Mouse (Mus musculus) urinary bladder, adult 2 months (tissue): ENCODE results near the gene Lrpprc. TPM values are rescaled to one million over a fixed set of nuclear protein-coding genes. Genes with fewer than 3 reads are reported as not detected.

Experiments
- DNase-seq: peaks from one replicate; pipeline ENCODE4 v3.0.0; 2022; ENCODE audit warnings: low spot score
- polyA plus RNA-seq: library from polyadenylated mRNA; depleted of rRNA; stranded (reverse); fragments of >200 nt; gene quantifications from 2 replicates; pipeline ENCODE4 v1.2.3, GENCODE M21; 2012

Lrpprc gene
- polyA plus RNA-seq, 1 experiment, result 24.7 TPM

GRCm38 (mm10) chr17:84758971-84759370 lies 31.6 kb downstream of the Lrpprc start:
- no peak for DNase-seq

- no peak for DNase-seq
Observed at GRCm38 (mm10) chr17:84758374-84758773, 32.2 kb downstream of the Lrpprc start.

GRCm38 (mm10) chr17:84756090-84756489 lies 34.5 kb downstream of the Lrpprc start:
- no peak for DNase-seq

- no peak for DNase-seq
Observed at GRCm38 (mm10) chr17:84753489-84753888, 37.1 kb downstream of the Lrpprc start.

- DNase-seq, result no peak
Observed at GRCm38 (mm10) chr17:84752286-84752685, 38.3 kb downstream of the Lrpprc start.

GRCm38 (mm10) chr17:84751630-84752191 lies 38.9 kb downstream of the Lrpprc start:
- DNase-seq, result no peak

GRCm38 (mm10) chr17:84750130-84750529 lies 40.5 kb downstream of the Lrpprc start:
- DNase-seq, result no peak

GRCm38 (mm10) chr17:84749297-84749696 lies 41.3 kb downstream of the Lrpprc start:
- DNase-seq, result no peak

- DNase-seq, result no peak
Observed at GRCm38 (mm10) chr17:84748152-84748682, 42.4 kb downstream of the Lrpprc start.

- DNase-seq, result no peak
Observed at GRCm38 (mm10) chr17:84747212-84747611, 43.4 kb downstream of the Lrpprc start.

- DNase-seq, result no peak
Observed at GRCm38 (mm10) chr17:84745001-84745400, 45.6 kb downstream of the Lrpprc start.

- no peak for DNase-seq
Observed at GRCm38 (mm10) chr17:84744256-84744655, 46.3 kb downstream of the Lrpprc start.

- DNase-seq, result no peak
Observed at GRCm38 (mm10) chr17:84738073-84738797, 52.4 kb downstream of the Lrpprc start.

GRCm38 (mm10) chr17:84736719-84737118 lies 53.9 kb downstream of the Lrpprc start:
- no peak for DNase-seq

- DNase-seq, result no peak
Observed at GRCm38 (mm10) chr17:84732612-84733011, 58.0 kb downstream of the Lrpprc start.

GRCm38 (mm10) chr17:84731361-84731760 lies 59.2 kb downstream of the Lrpprc start:
- no peak for DNase-seq

- no peak for DNase-seq
Observed at GRCm38 (mm10) chr17:84729140-84729539, 61.4 kb downstream of the Lrpprc start.

GRCm38 (mm10) chr17:84728201-84728911 lies 62.2 kb downstream of the Lrpprc start:
- DNase-seq, result no peak

GRCm38 (mm10) chr17:84725163-84725562 lies 65.4 kb downstream of the Lrpprc start:
- DNase-seq, result no peak

GRCm38 (mm10) chr17:84724028-84724427 lies 66.6 kb downstream of the Lrpprc start:
- DNase-seq, result no peak

- DNase-seq, result no peak
Observed at GRCm38 (mm10) chr17:84719105-84719504, 71.5 kb downstream of the Lrpprc start.

GRCm38 (mm10) chr17:84717416-84717815 lies 73.2 kb downstream of the Lrpprc start:
- DNase-seq, result no peak
